In the genomic region with DNA sequence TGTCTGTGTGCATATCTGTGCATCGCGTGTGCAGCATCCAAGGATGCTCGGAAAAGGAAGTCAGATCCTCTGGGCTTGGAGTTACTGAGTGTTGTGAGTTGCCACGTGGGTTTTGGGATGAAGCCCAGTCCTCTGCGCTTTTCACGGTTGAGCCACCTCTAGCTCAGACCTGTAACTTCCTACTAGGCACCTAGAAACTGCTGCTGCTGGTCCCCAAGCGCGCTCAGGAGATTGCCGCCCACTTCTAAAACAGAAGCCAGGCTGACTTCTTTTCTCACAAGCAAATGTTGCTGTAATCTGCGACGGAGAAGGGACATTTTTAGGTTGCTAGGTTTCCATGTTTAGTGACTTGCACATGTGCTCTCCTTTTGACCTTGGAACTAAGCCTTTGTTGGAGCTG, we compare ENCODE assay signal across 21 mouse cellular contexts. TPM values are rescaled to one million over a fixed set of nuclear protein-coding genes. Genes with fewer than 3 reads are reported as not detected.
DNase-seq lines count a peak whose midpoint lies in the region; ATAC-seq lines count a peak whose summit lies in the region.
"Had no signal": no experiment of that assay in that cellular context is flagged by ENCODE, and none has a peak within 500 bp of the region (broad histone marks: within the 10 kb centered on the region; RNA-seq: fewer than 3 reads in every experiment).

No protein-coding gene starts in this region.

- H3K4me3 ChIP-seq in midbrain, embryonic 10.5 days: no peak overlapping the region
- H3K4me3 ChIP-seq in neural tube, embryonic 15.5 days (replicated peaks): no peak overlapping the region
- H3K4me3 ChIP-seq: heart, embryonic 12.5 days had no signal

- peaks cover 9% of the 10 kb centered on the region; the same call in 1 of the 2 replicates for H3K27me3 ChIP-seq in midbrain, embryonic 10.5 days (ENCODE audit: low read depth, poor library complexity, severe bottlenecking)
- peaks cover 5% of the 10 kb centered on the region; the same call in 1 of the 2 replicates for H3K27me3 ChIP-seq in neural tube, embryonic 15.5 days (replicated peaks)
- H3K27me3 ChIP-seq: heart, embryonic 12.5 days; Patski had no signal

- H3K4me2 ChIP-seq in neural tube, embryonic 15.5 days: no peak overlapping the region
- H3K4me2 ChIP-seq: heart, embryonic 12.5 days had no signal

- DNase-seq in cerebellum, adult 9-11 months: peak; percentile 9
- DNase-seq in cerebellum, adult 9-10 months: no peak
- DNase-seq in right cerebral cortex, adult 18-20 months: peak; percentile 48
- no peak for DNase-seq in right cerebral cortex, postnatal 4 days
- DNase-seq in right cerebral cortex, adult 2 months (ENCODE audit: low spot score in 2 of 2): peak; percentile 55 to 61
- no peak for DNase-seq in midbrain, embryonic 10.5 days (ENCODE audit: low spot score)
- DNase-seq in kidney, adult 11 months: no peak
- DNase-seq: adrenal gland, postnatal 10 days; gastrocnemius, postnatal 36 days; heart, postnatal 36 days; kidney, adult 2 months; thymus, adult 2 months had no signal

- H3K9me3 ChIP-seq in midbrain, embryonic 10.5 days (replicated peaks): no peaks in the 10 kb centered on the region
- no peaks in the 10 kb centered on the region for H3K9me3 ChIP-seq in neural tube, embryonic 15.5 days (replicated peaks)
- H3K9me3 ChIP-seq: heart, embryonic 12.5 days had no signal

- no peak overlapping the region for H3K27ac ChIP-seq in midbrain, embryonic 10.5 days (replicated peaks)
- no peak overlapping the region for H3K27ac ChIP-seq in neural tube, embryonic 15.5 days (replicated peaks)
- H3K27ac ChIP-seq: hindbrain, postnatal 0 days; liver, embryonic 14.5 days had no signal

- no peak for ATAC-seq in neural tube, embryonic 15.5 days (ENCODE audit: low FRiP score)
- ATAC-seq: hindbrain, postnatal 0 days; lung, postnatal 0 days; Patski had no signal

- WGBS in midbrain, embryonic 10.5 days: 84% methylated on average over 11 of the region's 11 CpGs
- 85% methylated on average over 11 of the region's 11 CpGs for WGBS in neural tube, embryonic 15.5 days

- no peak overlapping the region for H3K9ac ChIP-seq in neural tube, embryonic 15.5 days (replicated peaks)
- H3K9ac ChIP-seq: heart, embryonic 12.5 days; liver, embryonic 14.5 days had no signal

- H3K4me1 ChIP-seq in midbrain, embryonic 10.5 days: peaks cover 51% of the 10 kb centered on the region
- H3K4me1 ChIP-seq in neural tube, embryonic 15.5 days: peaks cover 20% of the 10 kb centered on the region

- no peaks in the 10 kb centered on the region for H3K36me3 ChIP-seq in midbrain, embryonic 10.5 days
- H3K36me3 ChIP-seq in neural tube, embryonic 15.5 days: no peaks in the 10 kb centered on the region

RNA-seq across cellular contexts. Expression of gene Gsta4, which starts 12.5 kb away (rescaled TPM):
- polyA plus RNA-seq in midbrain, embryonic 10.5 days (2016; fragmentation: Nextera tagmentation; extraction: Ambion mirVana): 35.6 and 53.6 TPM in 2 replicates
- 38.4 and 40.5 TPM in 2 replicates for polyA plus RNA-seq in neural tube, embryonic 15.5 days (2015; fragmentation: Nextera tagmentation; extraction: Ambion mirVana)

RNA-seq across cellular contexts. Expression of gene Gsta1, which starts 35.4 kb away (rescaled TPM):
- not detected in 2 replicates for polyA plus RNA-seq in midbrain, embryonic 10.5 days (2016; fragmentation: Nextera tagmentation; extraction: Ambion mirVana)
- polyA plus RNA-seq in neural tube, embryonic 15.5 days (2015; fragmentation: Nextera tagmentation; extraction: Ambion mirVana): 0.22 TPM in 1 of 2 replicates, not detected in the other
- polyA plus RNA-seq: embryonic facial prominence, embryonic 11.5 days; heart, embryonic 12.5 days; hindbrain, postnatal 0 days; midbrain, postnatal 0 days; neural tube, embryonic 11.5 days had no signal

Comparison
In these comparisons a context has a peak if more than half of its experiments do, and no peak if none do; other contexts are left out.
1. DNase-seq: peak in cerebellum, adult 9-11 months (single experiment), right cerebral cortex, adult 18-20 months (single experiment) and right cerebral cortex, adult 2 months (2 of 2); none in cerebellum, adult 9-10 months (single experiment), right cerebral cortex, postnatal 4 days (single experiment), midbrain, embryonic 10.5 days (single experiment) and kidney, adult 11 months (single experiment).